ENCODE assay signal across 27 mouse cellular contexts in the genomic region with DNA sequence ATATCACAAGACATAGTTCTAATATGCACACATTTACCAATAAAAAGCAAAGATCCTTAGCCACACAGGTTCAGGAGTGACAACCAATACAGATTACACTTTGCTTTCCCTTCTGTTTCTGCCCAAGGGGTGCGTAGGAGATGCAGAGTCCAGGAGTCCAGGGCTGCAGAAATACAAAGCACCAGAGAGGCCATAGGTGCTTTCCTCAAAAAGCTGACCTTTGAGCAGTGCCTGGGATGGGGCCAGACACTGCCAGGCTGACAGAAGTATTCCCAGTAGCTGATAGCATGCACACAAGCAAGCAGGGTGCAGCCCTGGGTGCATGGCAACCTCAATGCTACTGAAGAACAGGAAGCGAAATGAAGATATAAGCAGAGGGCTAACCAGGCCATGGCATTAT. TPM values are rescaled to one million over a fixed set of nuclear protein-coding genes. Genes with fewer than 3 reads are reported as not detected.
DNase-seq lines count a peak whose midpoint lies in the region; ATAC-seq and TF ChIP-seq lines count a peak whose summit lies in the region.
"Had no signal": no experiment of that assay in that cellular context is flagged by ENCODE, and none has a peak within 500 bp of the region (broad histone marks: within the 10 kb centered on the region; RNA-seq: fewer than 3 reads in every experiment).

No protein-coding gene starts in this region.

- H3K27me3 ChIP-seq in kidney, adult 2 months (replicated peaks; ENCODE audit: control insufficient read depth, insufficient read depth, low read length), result no peaks in the 10 kb centered on the region
- H3K27me3 ChIP-seq in liver, embryonic 16.5 days (ENCODE audit: control insufficient read depth, insufficient read depth, low read depth, low read length), result no peaks in the 10 kb centered on the region
- no peaks in the 10 kb centered on the region for H3K27me3 ChIP-seq in midbrain, embryonic 11.5 days (ENCODE audit: control insufficient read depth, insufficient read depth, low read length)
- H3K27me3 ChIP-seq: heart, embryonic 12.5 days; megakaryocyte, embryonic 14.5 days; neural tube, embryonic 12.5 days had no signal

- no peak overlapping the region for H3K4me3 ChIP-seq in kidney, adult 2 months (ENCODE audit: insufficient read depth, low read depth, low read length)
- no peak overlapping the region for H3K4me3 ChIP-seq in liver, embryonic 16.5 days (ENCODE audit: low read depth, low read length)
- no peak overlapping the region for H3K4me3 ChIP-seq in midbrain, embryonic 11.5 days (ENCODE audit: low read depth, low read length)
- H3K4me3 ChIP-seq in layer of hippocampus, adult 2 months, result no peak overlapping the region
- H3K4me3 ChIP-seq: forebrain, embryonic 10.5 days; heart, embryonic 12.5 days; hindbrain, embryonic 10.5 days; megakaryocyte, embryonic 14.5 days; neural tube, embryonic 12.5 days had no signal

- H3K27ac ChIP-seq in kidney, adult 2 months (ENCODE audit: insufficient read depth, low read depth, low read length), result no peak overlapping the region
- H3K27ac ChIP-seq in liver, embryonic 16.5 days (ENCODE audit: low read length), result no peak overlapping the region
- H3K27ac ChIP-seq in midbrain, embryonic 11.5 days (ENCODE audit: low read depth, low read length), result no peak overlapping the region
- H3K27ac ChIP-seq in layer of hippocampus, adult 2 months, result no peak overlapping the region
- H3K27ac ChIP-seq: forebrain, embryonic 10.5 days; hindbrain, embryonic 10.5 days; hindbrain, postnatal 0 days; neural tube, embryonic 12.5 days had no signal

- no peak overlapping the region for H3K9ac ChIP-seq in liver, embryonic 16.5 days (ENCODE audit: low read depth, low read length)
- no peak overlapping the region for H3K9ac ChIP-seq in midbrain, embryonic 11.5 days (ENCODE audit: low read length)
- H3K9ac ChIP-seq: forebrain, postnatal 0 days; heart, embryonic 12.5 days; neural tube, embryonic 12.5 days had no signal

- no peak for TF ChIP-seq CTCF in kidney, adult 2 months (conservative IDR thresholded peaks at IDR 0.05; ENCODE audit: insufficient read depth, insufficient read length, low read depth, low read length)
- TF ChIP-seq CTCF in layer of hippocampus, adult 2 months (conservative IDR thresholded peaks at IDR 0.05), result no peak

- peaks cover 4% of the 10 kb centered on the region; the same call in 1 of the 2 replicates for H3K4me1 ChIP-seq in kidney, adult 2 months (ENCODE audit: control insufficient read depth, insufficient read depth, low read length)
- H3K4me1 ChIP-seq in liver, embryonic 16.5 days (ENCODE audit: control insufficient read depth, low read depth, low read length), result no peaks in the 10 kb centered on the region
- H3K4me1 ChIP-seq in midbrain, embryonic 11.5 days (ENCODE audit: control insufficient read depth, insufficient read depth, low read length), result no peaks in the 10 kb centered on the region
- H3K4me1 ChIP-seq: forebrain, embryonic 10.5 days; heart, embryonic 12.5 days; hindbrain, embryonic 10.5 days; neural tube, embryonic 12.5 days had no signal

- H3K4me2 ChIP-seq in liver, embryonic 16.5 days (ENCODE audit: low read depth, low read length), result no peak overlapping the region
- H3K4me2 ChIP-seq in midbrain, embryonic 11.5 days, result no peak overlapping the region
- H3K4me2 ChIP-seq: heart, embryonic 12.5 days; neural tube, embryonic 12.5 days had no signal

- ATAC-seq in liver, embryonic 16.5 days (ENCODE audit: low read depth), result peak; percentile 71
- no peak for ATAC-seq in midbrain, embryonic 11.5 days (ENCODE audit: low FRiP score)
- ATAC-seq: forebrain, postnatal 0 days; hindbrain, postnatal 0 days had no signal

- H3K9me3 ChIP-seq in liver, embryonic 16.5 days (replicated peaks; ENCODE audit: control insufficient read depth, low read length), result no peaks in the 10 kb centered on the region
- H3K9me3 ChIP-seq in midbrain, embryonic 11.5 days (ENCODE audit: control insufficient read depth, low read length), result no peaks in the 10 kb centered on the region
- H3K9me3 ChIP-seq: forebrain, embryonic 10.5 days; heart, embryonic 12.5 days; hindbrain, embryonic 10.5 days; megakaryocyte, embryonic 14.5 days; neural tube, embryonic 12.5 days had no signal

- no peaks in the 10 kb centered on the region for H3K36me3 ChIP-seq in kidney, adult 2 months (ENCODE audit: control insufficient read depth, insufficient read depth, low read length)
- no peaks in the 10 kb centered on the region for H3K36me3 ChIP-seq in liver, embryonic 16.5 days (ENCODE audit: control insufficient read depth, insufficient read depth)
- 0 out of 2 replicates have a peak, but pooled peaks cover 2% of the 10 kb centered on the region for H3K36me3 ChIP-seq in midbrain, embryonic 11.5 days (ENCODE audit: control insufficient read depth, insufficient read depth, low read length)

- DNase-seq in adrenal gland, postnatal 10 days, result peak; percentile 9
- no peak for DNase-seq in adrenal gland, adult (ENCODE audit: inconsistent age in 2 of 2, low spot score in 1 of 2)
- peak; percentile 90 for DNase-seq in kidney, adult 2 months
- DNase-seq in kidney, postnatal 14 days, result peak; percentile 73
- DNase-seq in midbrain, embryonic 11.5 days (ENCODE audit: low spot score, missing footprints), result no peak
- DNase-seq in spleen, postnatal 4 days (ENCODE audit: low spot score in 2 of 2), result no peak
- DNase-seq in layer of hippocampus, adult 2 months (ENCODE audit: low spot score in 2 of 2), result no peak
- DNase-seq: cerebellum, adult 11-12 months; cerebellum, postnatal 14 days; forebrain, postnatal 0 days; gastrocnemius, postnatal 14 days; heart, adult 18-20 months; heart, postnatal 10 days; layer of hippocampus, postnatal 36 days; lung, adult 2 months; lung, postnatal 14 days; midbrain, embryonic 14.5 days; retina, postnatal 1 day; right cerebral cortex, postnatal 25 days; spleen, adult 18-20 months had no signal

- no peak for TF ChIP-seq POLR2A in kidney, adult 2 months (IDR thresholded peaks at IDR 0.05; ENCODE audit: low read depth, low read length)

- WGBS in kidney, adult 2 months, result 67% methylated on average over 2 of the region's 2 CpGs
- WGBS in liver, embryonic 16.5 days (ENCODE audit: insufficient replicate concordance), result 55% methylated on average over 2 of the region's 2 CpGs
- WGBS in midbrain, embryonic 11.5 days, result 91% methylated on average over 2 of the region's 2 CpGs

RNA-seq across cellular contexts. Expression of gene Ttc21b, which starts 52.2 kb away (rescaled TPM):
- total RNA-seq in adrenal gland, postnatal 10 days (2021), result 1 to 10 TPM; 6.1 TPM
- polyA plus RNA-seq in kidney, adult 2 months (2012; rRNA removed), result 6.3 and 7.0 TPM in 2 replicates
- 0.96 and 1.2 TPM in 2 replicates for polyA plus RNA-seq in liver, embryonic 16.5 days (2015; fragmentation: Nextera tagmentation; extraction: Ambion mirVana)
- 15.1 and 17.4 TPM in 2 replicates for polyA plus RNA-seq in midbrain, embryonic 11.5 days (2014; fragmentation: Nextera tagmentation; extraction: Ambion mirVana)
- 10 to 100 TPM; 10.8 to 13.0 TPM for total RNA-seq in layer of hippocampus, adult 2 months (2021)

Comparison
In these comparisons a context has a peak if more than half of its experiments do, and no peak if none do; other contexts are left out.
1. DNase-seq: peak in adrenal gland, postnatal 10 days (single experiment), kidney, adult 2 months (single experiment) and kidney, postnatal 14 days (single experiment); none in adrenal gland, adult (0 of 2), midbrain, embryonic 11.5 days (single experiment), spleen, postnatal 4 days (0 of 2) and layer of hippocampus, adult 2 months (0 of 2).